Mouse (Mus musculus) erythroid progenitor cell, adult 5-6 weeks (primary cell): Measurements from ENCODE around the gene Agk. TPM values are rescaled to one million over a fixed set of nuclear protein-coding genes. Genes with fewer than 3 reads are reported as not detected.
A peak's percentile ranks its signal among the peaks of the same experiment; 100 is the strongest.

Experiments
- ATAC-seq: replicated peaks from 2 replicates; pipeline ENCODE4 v1.8.0; 2016; ENCODE audit warnings: moderate number of reproducible peaks, mild to moderate bottlenecking, moderate TSS enrichment, inconsistent platforms; ENCODE audit not compliant: poor library complexity, low FRiP score, severe bottlenecking
- total RNA-seq, 2 experiments: library from RNA; stranded (forward) in 1 of 2; stranded (reverse) in 1 of 2; fragments of 150-400 nt in 1 of 2; fragments of 186-747, 209-891 nt in 1 of 2; gene quantifications; 2 replicates each; pipeline versions ENCODE4 v1.2.3 to v1.2.4; 2015 to 2017; ENCODE audit warnings: low replicate concordance in 2 of 2

Gene Agk
- total RNA-seq (2015; ENCODE audit: low replicate concordance) = 0.72 TPM in 1 of 2 replicates, not detected in the other
- 3.0 TPM in 1 of 2 replicates, not detected in the other for total RNA-seq (2017; ENCODE audit: low replicate concordance)

GRCm38 (mm10) chr6:40324897-40325841 lies at the start of gene Agk:
TSS of gene Agk (plus strand) at chr6:40325172.
- peak; percentile 83 for ATAC-seq

GRCm38 (mm10) chr6:40300707-40301106 lies 24.3 kb upstream of the Agk start:
- ATAC-seq = no peak

DNA sequence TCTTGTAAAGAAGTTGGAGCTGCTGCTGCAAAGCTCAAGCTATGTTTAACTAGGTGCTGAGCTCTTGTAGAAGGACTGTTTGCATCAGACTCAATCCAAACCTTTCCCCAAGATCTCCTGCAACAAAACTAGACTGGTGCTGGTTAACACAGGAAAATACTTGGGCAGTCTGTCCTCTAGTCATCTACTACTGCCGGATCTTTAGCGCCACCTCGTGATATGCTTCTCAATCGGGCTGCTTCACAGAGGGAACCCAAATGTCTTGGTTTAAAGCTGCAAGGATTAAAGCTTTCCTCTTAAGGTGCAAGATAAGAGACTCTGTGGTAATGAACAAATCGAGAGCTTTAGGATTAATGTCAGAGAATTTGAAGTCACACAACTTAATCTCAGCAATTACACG lies 21.6 kb upstream of the Agk start:
- ATAC-seq = no peak

DNA sequence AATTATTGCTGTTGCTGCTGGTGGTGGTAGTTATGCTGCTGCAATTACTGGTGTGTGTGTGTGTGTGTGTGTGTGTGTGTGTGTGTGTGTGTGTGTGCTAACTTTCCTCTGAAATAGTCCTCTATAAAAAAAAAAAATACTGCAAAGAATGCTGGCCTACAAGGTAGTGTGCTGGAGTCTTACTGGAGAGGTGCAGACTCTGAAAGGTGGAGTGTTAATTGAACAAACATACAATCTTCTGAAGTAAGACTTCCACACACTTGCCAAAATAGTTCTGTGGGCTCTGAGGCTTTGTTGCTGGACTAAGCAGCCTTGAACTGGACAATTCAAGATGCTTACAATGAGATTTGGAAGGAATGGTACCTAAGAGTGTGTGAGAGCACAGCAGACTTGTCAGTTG lies 20.0 kb upstream of the Agk start:
- ATAC-seq = no peak

- ATAC-seq = no peak
Measured at GRCm38 (mm10) chr6:40326341-40326740, 1.4 kb downstream of the Agk start.

- ATAC-seq = no peak
Measured at GRCm38 (mm10) chr6:40333497-40333896, 8.5 kb downstream of the Agk start.

DNA sequence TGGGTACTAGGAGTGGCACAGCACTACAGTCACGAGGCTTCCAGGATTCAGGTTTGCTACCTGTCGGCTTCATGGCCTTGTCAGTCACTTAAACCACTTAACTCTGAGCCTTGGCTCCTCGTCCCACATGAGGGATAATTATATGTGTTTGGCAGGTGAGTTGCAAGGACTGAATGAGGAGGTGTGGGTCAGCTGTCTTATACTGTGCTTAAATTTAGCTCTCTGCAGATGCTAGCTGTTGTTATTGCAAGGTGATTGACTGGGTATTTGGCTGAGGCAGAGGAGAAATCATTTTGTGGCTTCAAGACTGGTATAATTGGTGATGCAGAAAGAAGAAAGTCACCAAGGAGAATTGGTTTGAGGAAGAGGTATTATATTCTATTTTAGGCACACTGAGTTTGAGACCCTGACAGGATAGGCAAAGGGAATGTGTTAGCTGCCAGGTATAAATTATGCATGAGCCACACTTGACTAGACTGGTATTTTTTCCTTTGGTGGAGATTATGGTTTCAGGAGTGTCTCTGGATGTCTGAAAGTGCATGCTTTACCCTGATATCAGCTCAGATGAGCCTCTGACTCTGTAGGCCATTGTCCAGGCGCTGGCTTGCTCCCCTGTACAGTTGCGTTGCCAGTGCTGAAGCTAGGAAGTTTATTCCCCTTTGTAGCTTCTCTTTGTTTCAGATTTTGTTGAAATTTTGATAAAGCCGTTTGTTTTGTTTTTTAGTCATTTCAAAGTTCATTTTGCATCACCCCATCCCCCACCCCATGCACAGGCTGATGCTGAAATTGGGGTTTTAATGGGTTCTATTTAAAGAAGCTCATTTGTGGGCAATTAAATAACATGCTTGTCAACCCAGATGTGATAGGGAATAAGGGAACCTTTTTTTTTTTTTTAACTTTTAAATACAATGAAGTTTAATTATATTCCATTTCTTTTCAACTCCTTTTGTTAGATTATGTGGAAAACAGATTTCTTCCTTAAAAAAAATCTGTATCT lies 12.1 kb downstream of the Agk start:
- ATAC-seq = no peak

DNA sequence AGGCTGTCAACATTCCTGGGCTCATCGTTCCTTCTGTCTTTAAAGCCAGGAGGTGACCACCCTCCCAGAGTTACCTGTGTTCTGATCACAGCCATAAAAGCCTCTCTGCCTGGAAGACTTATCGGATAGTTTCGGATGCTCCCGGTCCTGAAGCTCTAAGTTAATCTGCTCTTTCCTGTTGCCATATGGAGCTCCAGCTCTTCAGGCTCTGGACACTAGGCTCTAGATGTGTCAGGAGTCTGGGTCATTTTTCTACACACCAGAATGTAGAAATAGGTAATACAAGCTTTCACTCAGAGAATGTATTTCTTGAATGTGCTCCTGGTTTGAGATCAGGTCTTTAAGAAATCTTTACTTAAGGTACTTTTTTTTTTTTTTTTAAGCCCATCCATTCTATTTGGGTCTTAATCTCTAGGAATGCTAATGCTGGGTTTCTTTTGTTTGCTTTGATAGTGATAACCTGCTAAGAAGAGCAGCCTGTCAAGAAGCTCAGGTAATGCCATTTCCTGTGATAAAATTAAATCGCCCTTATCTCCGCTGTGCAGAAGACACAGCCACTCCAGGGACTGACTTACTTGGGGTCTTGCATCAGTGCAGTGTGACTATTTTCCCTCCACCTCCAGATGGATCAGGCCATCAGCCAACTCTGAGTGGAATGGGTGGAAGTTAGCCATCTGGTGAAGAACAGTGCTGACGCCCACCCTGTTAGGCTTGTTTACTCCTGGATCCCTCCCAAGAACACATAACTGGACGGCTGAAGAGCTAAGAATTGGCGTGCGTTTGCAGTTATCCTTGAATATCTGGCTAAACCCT lies 22.2 kb downstream of the Agk start:
- no peak for ATAC-seq

- ATAC-seq = no peak
Measured at GRCm38 (mm10) chr6:40347772-40348111, 22.8 kb downstream of the Agk start.

DNA sequence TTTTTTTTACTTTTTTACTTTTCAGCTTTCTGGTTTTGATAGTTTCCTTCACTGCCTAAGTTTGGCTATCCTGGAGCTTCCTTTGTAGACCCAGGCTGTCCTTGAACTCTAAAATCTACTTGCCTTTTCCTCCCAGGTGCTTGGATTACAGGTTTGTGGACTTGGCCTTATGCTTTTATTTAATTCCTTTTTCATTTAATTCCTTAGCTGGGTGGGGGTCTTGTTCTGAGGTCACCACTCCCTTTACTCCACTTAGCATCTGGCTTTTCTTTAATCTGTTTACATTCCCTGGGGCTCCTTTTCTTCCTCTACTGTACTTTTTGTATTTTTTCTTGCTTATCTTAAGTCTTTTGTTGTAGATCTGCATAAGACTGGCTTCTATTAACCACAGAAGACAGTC lies 25.1 kb downstream of the Agk start:
- no peak for ATAC-seq

DNA sequence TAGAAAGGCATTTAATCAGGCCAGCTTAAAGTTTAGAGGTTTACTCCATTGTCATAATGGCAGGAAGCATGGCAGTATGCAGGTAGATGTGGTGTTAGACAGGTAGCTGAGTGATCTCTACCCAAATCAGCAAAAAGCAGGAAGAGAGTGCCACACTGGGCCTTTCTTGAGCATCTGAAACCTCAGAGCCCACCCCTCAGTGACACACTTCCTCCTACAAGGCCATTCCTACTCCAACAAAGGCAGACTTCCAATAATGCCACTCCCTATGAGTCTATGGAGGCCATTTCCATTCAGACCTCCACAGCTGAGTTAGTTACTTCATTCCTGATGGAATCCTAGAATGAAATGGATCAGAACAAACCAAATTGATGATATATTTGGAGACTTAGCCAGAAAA lies 25.9 kb downstream of the Agk start:
- ATAC-seq = no peak

DNA sequence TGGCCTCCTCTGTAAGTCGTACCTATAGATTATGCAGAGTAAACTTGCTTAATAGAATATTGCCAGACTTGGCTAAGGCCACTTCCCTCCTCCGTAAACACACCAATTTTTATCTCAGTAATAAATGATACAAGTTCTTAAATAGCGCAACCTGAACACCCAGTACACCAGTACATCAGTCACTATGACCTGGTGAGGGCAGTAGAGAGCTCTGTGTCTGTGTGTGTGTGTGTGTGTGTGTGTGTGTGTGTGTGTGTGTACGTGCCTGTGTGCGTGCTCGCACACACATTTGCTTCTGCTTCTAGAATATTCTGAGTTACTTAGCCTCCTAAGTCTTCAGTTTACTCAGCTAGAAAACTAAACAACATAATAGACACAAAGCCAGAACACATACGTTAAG lies 28.4 kb downstream of the Agk start:
- no peak for ATAC-seq

- no peak for ATAC-seq
Measured at GRCm38 (mm10) chr6:40371031-40371430, 46.1 kb downstream of the Agk start.

- no peak for ATAC-seq
Measured at GRCm38 (mm10) chr6:40380181-40380580, 55.2 kb downstream of the Agk start.

DNA sequence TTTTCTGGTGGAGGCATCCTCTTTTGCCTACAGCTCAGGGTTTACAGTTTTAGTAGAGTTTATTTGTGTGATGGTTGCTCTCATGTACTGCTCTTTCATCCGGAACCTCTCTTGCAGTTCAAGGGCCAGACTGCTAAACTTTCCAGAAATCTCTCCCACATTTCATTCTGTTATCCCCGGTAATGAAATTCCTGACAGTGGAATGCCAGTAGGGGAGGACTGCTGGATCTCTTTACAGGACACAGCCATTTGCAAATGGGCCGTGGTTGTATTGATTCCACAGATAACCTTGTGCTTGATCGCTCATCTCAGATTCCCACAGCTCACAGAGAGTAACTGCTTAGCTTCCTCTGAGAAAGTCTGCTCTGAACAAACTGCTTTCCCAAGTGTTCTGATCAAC lies 56.9 kb downstream of the Agk start:
- no peak for ATAC-seq

DNA sequence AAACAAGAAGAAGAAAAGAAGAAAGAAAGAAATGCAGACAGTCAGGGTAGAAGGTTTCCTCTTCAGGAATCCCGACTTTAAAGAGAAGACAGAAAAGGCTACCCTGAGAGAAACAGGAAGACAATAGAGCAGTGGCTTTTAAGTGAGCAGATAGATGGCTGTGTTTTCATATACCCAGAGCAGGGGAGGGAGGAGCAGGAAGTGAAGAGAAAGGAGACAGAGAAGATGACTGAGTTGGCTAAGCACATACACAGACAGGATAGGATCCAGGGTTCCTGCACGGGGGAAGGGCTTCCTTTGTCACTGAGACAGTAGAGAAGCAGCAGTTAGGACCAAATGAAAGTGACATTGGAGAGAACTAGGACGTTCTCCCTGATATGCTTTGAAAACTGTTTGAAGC lies 60.7 kb downstream of the Agk start:
- ATAC-seq = no peak

- no peak for ATAC-seq
Measured at GRCm38 (mm10) chr6:40388660-40389059, 63.7 kb downstream of the Agk start.

GRCm38 (mm10) chr6:40390975-40391374 lies 66.0 kb downstream of the Agk start:
- ATAC-seq = no peak

- no peak for ATAC-seq
Measured at GRCm38 (mm10) chr6:40393213-40393612, 68.2 kb downstream of the Agk start.

DNA sequence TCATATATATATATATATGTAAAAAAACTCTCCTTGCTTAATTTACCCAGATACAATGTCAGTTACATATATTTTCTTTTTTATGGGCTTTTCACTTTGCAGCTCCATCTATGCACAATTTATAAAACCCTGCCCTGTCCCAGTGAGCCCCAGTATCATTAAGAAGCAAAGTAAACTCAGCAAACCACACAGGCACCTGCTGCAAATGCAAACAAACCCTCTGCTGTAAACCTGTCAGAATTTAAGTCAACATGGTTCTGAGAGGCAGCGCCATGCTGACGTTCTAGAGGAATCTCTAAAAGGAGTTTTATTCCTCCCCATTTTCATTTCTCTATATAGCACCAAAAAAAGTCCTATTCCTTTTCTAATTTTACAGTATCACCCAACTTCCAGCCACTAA lies 77.1 kb downstream of the Agk start:
- ATAC-seq = no peak
